Comparison of ENCODE assay signal across 9 mouse cellular contexts in the genomic region with DNA sequence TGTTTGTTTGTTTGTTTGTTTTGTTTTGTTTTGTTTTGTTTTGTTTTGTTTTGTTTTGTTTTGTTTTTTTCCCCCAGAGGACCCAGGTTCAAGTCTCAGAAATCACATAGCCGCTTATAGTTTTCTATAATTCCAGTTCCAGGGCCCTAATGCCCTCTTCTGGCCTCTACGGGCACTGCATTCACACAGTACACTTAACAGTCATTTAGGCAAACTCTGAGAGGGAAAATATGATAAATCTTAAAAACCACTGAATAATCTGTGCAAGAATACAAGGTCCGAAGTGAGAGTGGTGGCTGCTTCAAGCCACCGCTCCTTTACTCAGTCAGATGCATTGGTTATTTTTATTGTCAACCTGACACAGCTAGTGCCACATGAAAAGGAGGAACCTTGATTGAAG. TPM values are rescaled to one million over a fixed set of nuclear protein-coding genes. Genes with fewer than 3 reads are reported as not detected.
A peak's percentile ranks its signal among the peaks of the same experiment; 100 is the strongest.
DNase-seq lines count a peak whose midpoint lies in the region; ATAC-seq and TF ChIP-seq lines count a peak whose summit lies in the region.
"Had no signal": no experiment of that assay in that cellular context is flagged by ENCODE, and none has a peak within 500 bp of the region (broad histone marks: within the 10 kb centered on the region; RNA-seq: fewer than 3 reads in every experiment).

No protein-coding gene starts in this region.

- ATAC-seq in hindbrain, postnatal 0 days: no peak
- no peak for ATAC-seq in hindbrain, embryonic 16.5 days
- no peak for ATAC-seq in erythroid progenitor cell, adult 5-6 weeks (replicated peaks; ENCODE audit: low FRiP score, poor library complexity, severe bottlenecking)
- ATAC-seq in forebrain, embryonic 11.5 days (replicated peaks; ENCODE audit: low FRiP score): no peak

- TF ChIP-seq CTCF in hindbrain, postnatal 0 days (IDR thresholded peaks at IDR 0.05; ENCODE audit: low read depth): peak; percentile 45
- no peak for TF ChIP-seq CTCF in thymus, adult 2 months (IDR thresholded peaks at IDR 0.05; ENCODE audit: borderline replicate concordance, control insufficient read depth, extremely low read depth, insufficient read depth, low read length, poor library complexity)
- peak; percentile 11; the same call in 1 of the 2 replicates for TF ChIP-seq CTCF in cortical plate, adult 2 months (IDR thresholded peaks at IDR 0.05; ENCODE audit: extremely low read depth, insufficient read depth, low read length)

- no peaks in the 10 kb centered on the region for H3K9me3 ChIP-seq in hindbrain, postnatal 0 days (ENCODE audit: low read length)
- peaks cover 3% of the 10 kb centered on the region; the same call in 1 of the 2 replicates for H3K9me3 ChIP-seq in hindbrain, embryonic 16.5 days (ENCODE audit: control insufficient read depth, low read length)
- no peaks in the 10 kb centered on the region for H3K9me3 ChIP-seq in forebrain, embryonic 11.5 days (ENCODE audit: control insufficient read depth, low read length)
- H3K9me3 ChIP-seq: forebrain, embryonic 12.5 days had no signal

- H3K27me3 ChIP-seq in hindbrain, postnatal 0 days (ENCODE audit: insufficient read depth, low read length): no peaks in the 10 kb centered on the region
- no peaks in the 10 kb centered on the region; the same call in 1 of the 2 replicates for H3K27me3 ChIP-seq in hindbrain, embryonic 16.5 days (replicated peaks; ENCODE audit: control insufficient read depth, insufficient read depth, low read length)
- no peaks in the 10 kb centered on the region for H3K27me3 ChIP-seq in thymus, adult 2 months (ENCODE audit: control insufficient read depth, insufficient read depth, low read length)
- H3K27me3 ChIP-seq in forebrain, embryonic 11.5 days (ENCODE audit: control insufficient read depth, insufficient read depth, low read length): no peaks in the 10 kb centered on the region
- H3K27me3 ChIP-seq: forebrain, embryonic 12.5 days had no signal

- H3K4me2 ChIP-seq in hindbrain, postnatal 0 days (ENCODE audit: low read depth, low read length): no peak overlapping the region
- H3K4me2 ChIP-seq in hindbrain, embryonic 16.5 days (ENCODE audit: low read length): no peak overlapping the region
- no peak overlapping the region for H3K4me2 ChIP-seq in forebrain, embryonic 11.5 days (ENCODE audit: low read depth, low read length, severe bottlenecking)
- H3K4me2 ChIP-seq: forebrain, embryonic 12.5 days had no signal

- H3K4me1 ChIP-seq in hindbrain, postnatal 0 days (ENCODE audit: insufficient read depth, low read length): no peaks in the 10 kb centered on the region
- no peaks in the 10 kb centered on the region for H3K4me1 ChIP-seq in hindbrain, embryonic 16.5 days (ENCODE audit: control insufficient read depth, insufficient read depth, low read depth, low read length)
- H3K4me1 ChIP-seq in thymus, adult 2 months (replicated peaks; ENCODE audit: control insufficient read depth, insufficient read depth, low read length): peaks cover 1% of the 10 kb centered on the region
- peaks cover 2% of the 10 kb centered on the region; the same call in 1 of the 2 replicates for H3K4me1 ChIP-seq in cortical plate, adult 2 months (ENCODE audit: control insufficient read depth, insufficient read depth, low read length)
- no peaks in the 10 kb centered on the region for H3K4me1 ChIP-seq in forebrain, embryonic 11.5 days (replicated peaks; ENCODE audit: control insufficient read depth, insufficient read depth, low read length)

- no peak for DNase-seq in hindbrain, postnatal 0 days (ENCODE audit: low spot score)
- DNase-seq in thymus, adult 2 months: peak; percentile 23
- no peak for DNase-seq in thymus, postnatal 0 days (ENCODE audit: low spot score)
- no peak for DNase-seq in forebrain, embryonic 11.5 days (ENCODE audit: low spot score)
- DNase-seq: right cerebral cortex, postnatal 4 days had no signal

- no peak overlapping the region for H3K4me3 ChIP-seq in hindbrain, postnatal 0 days (ENCODE audit: low read length)
- no peak overlapping the region for H3K4me3 ChIP-seq in hindbrain, embryonic 16.5 days (ENCODE audit: low read length)
- no peak overlapping the region for H3K4me3 ChIP-seq in thymus, adult 2 months (ENCODE audit: control insufficient read depth, insufficient read depth, low read length)
- no peak overlapping the region for H3K4me3 ChIP-seq in cortical plate, adult 2 months (ENCODE audit: insufficient read depth, low read length)
- H3K4me3 ChIP-seq in forebrain, embryonic 11.5 days (ENCODE audit: low read depth, low read length): no peak overlapping the region
- H3K4me3 ChIP-seq: forebrain, embryonic 12.5 days had no signal

- H3K36me3 ChIP-seq in hindbrain, postnatal 0 days (ENCODE audit: insufficient read depth, low read length): no peaks in the 10 kb centered on the region
- no peaks in the 10 kb centered on the region for H3K36me3 ChIP-seq in hindbrain, embryonic 16.5 days (ENCODE audit: control insufficient read depth, insufficient read depth, low read length)
- H3K36me3 ChIP-seq in thymus, adult 2 months (ENCODE audit: control insufficient read depth, insufficient read depth, low read length): no peaks in the 10 kb centered on the region
- no peaks in the 10 kb centered on the region for H3K36me3 ChIP-seq in forebrain, embryonic 11.5 days (ENCODE audit: control insufficient read depth, insufficient read depth, low read length)
- H3K36me3 ChIP-seq: forebrain, embryonic 12.5 days had no signal

- WGBS in hindbrain, postnatal 0 days: 85% methylated on average over 4 of the region's 4 CpGs
- 94% methylated on average over 4 of the region's 4 CpGs for WGBS in hindbrain, embryonic 16.5 days
- WGBS in thymus, adult 2 months: 92% methylated on average over 4 of the region's 4 CpGs
- 88% methylated on average over 4 of the region's 4 CpGs for WGBS in forebrain, embryonic 11.5 days

- no peak overlapping the region for H3K27ac ChIP-seq in hindbrain, postnatal 0 days
- H3K27ac ChIP-seq in hindbrain, embryonic 16.5 days (ENCODE audit: low read depth, low read length): no peak overlapping the region
- H3K27ac ChIP-seq in thymus, adult 2 months (ENCODE audit: control insufficient read depth, insufficient read depth, low read length): no peak overlapping the region
- H3K27ac ChIP-seq in cortical plate, adult 2 months (ENCODE audit: insufficient read depth, low read length): no peak overlapping the region
- H3K27ac ChIP-seq in forebrain, embryonic 11.5 days (ENCODE audit: low read depth, low read length): no peak overlapping the region
- H3K27ac ChIP-seq: forebrain, embryonic 12.5 days had no signal

- TF ChIP-seq POLR2A in thymus, adult 2 months (IDR thresholded peaks at IDR 0.05; ENCODE audit: control insufficient read depth, extremely low read depth, insufficient read depth, low read length, poor library complexity): no peak
- TF ChIP-seq POLR2A in cortical plate, adult 2 months (IDR thresholded peaks at IDR 0.05; ENCODE audit: extremely low read depth, insufficient read depth, low read length): no peak

- H3K9ac ChIP-seq in hindbrain, postnatal 0 days (replicated peaks; ENCODE audit: low read length): no peak overlapping the region
- no peak overlapping the region for H3K9ac ChIP-seq in hindbrain, embryonic 16.5 days (ENCODE audit: low read depth, low read length)
- H3K9ac ChIP-seq in forebrain, embryonic 11.5 days (ENCODE audit: low read length): no peak overlapping the region
- H3K9ac ChIP-seq: forebrain, embryonic 12.5 days had no signal

RNA-seq across cellular contexts. Expression of a gene that starts 15.9 kb away (rescaled TPM):
- total RNA-seq in hindbrain, postnatal 0 days (2014; rRNA removed): 14.6 and 23.3 TPM in 2 replicates
- 21.0 and 23.5 TPM in 2 replicates for polyA plus RNA-seq in hindbrain, postnatal 0 days (2015; fragmentation: Nextera tagmentation; extraction: Ambion mirVana)
- polyA plus RNA-seq in hindbrain, embryonic 16.5 days (2015; fragmentation: Nextera tagmentation; extraction: Ambion mirVana): 18.9 and 21.2 TPM in 2 replicates
- 4.7 and 7.0 TPM in 2 replicates for polyA plus RNA-seq in thymus, adult 2 months (2012; rRNA removed)
- polyA plus RNA-seq in thymus, postnatal 0 days (2015; fragmentation: Nextera tagmentation; extraction: Ambion mirVana): 12.3 and 14.4 TPM in 2 replicates
- 19.6 and 20.2 TPM in 2 replicates for polyA plus RNA-seq in cortical plate, adult 2 months (2012; rRNA removed)
- total RNA-seq in erythroid progenitor cell, adult 5-6 weeks (2015; ENCODE audit: low replicate concordance): 40.4 and 58.3 TPM in 2 replicates
- total RNA-seq in erythroid progenitor cell, adult 5-6 weeks (2017; ENCODE audit: low replicate concordance): 20.3 and 33.6 TPM in 2 replicates
- 11.1 and 14.7 TPM in 2 replicates for polyA plus RNA-seq in forebrain, embryonic 11.5 days (2014; fragmentation: Nextera tagmentation; extraction: Ambion mirVana)

RNA-seq across cellular contexts. Expression of a gene that starts 21.6 kb away (rescaled TPM):
- 190 and 198 TPM in 2 replicates for total RNA-seq in hindbrain, postnatal 0 days (2014; rRNA removed)
- 425 and 435 TPM in 2 replicates for polyA plus RNA-seq in hindbrain, postnatal 0 days (2015; fragmentation: Nextera tagmentation; extraction: Ambion mirVana)
- polyA plus RNA-seq in hindbrain, embryonic 16.5 days (2015; fragmentation: Nextera tagmentation; extraction: Ambion mirVana): 475 and 504 TPM in 2 replicates
- 145 and 150 TPM in 2 replicates for polyA plus RNA-seq in thymus, adult 2 months (2012; rRNA removed)
- polyA plus RNA-seq in thymus, postnatal 0 days (2015; fragmentation: Nextera tagmentation; extraction: Ambion mirVana): 353 and 361 TPM in 2 replicates
- polyA plus RNA-seq in cortical plate, adult 2 months (2012; rRNA removed): 415 and 426 TPM in 2 replicates
- total RNA-seq in erythroid progenitor cell, adult 5-6 weeks (2015; ENCODE audit: low replicate concordance): 46.1 and 72.5 TPM in 2 replicates
- total RNA-seq in erythroid progenitor cell, adult 5-6 weeks (2017; ENCODE audit: low replicate concordance): 24.0 and 38.4 TPM in 2 replicates
- polyA plus RNA-seq in forebrain, embryonic 11.5 days (2014; fragmentation: Nextera tagmentation; extraction: Ambion mirVana): 362 and 367 TPM in 2 replicates
